Comparison of ENCODE assay signal across 8 mouse cellular contexts in the genomic region with DNA sequence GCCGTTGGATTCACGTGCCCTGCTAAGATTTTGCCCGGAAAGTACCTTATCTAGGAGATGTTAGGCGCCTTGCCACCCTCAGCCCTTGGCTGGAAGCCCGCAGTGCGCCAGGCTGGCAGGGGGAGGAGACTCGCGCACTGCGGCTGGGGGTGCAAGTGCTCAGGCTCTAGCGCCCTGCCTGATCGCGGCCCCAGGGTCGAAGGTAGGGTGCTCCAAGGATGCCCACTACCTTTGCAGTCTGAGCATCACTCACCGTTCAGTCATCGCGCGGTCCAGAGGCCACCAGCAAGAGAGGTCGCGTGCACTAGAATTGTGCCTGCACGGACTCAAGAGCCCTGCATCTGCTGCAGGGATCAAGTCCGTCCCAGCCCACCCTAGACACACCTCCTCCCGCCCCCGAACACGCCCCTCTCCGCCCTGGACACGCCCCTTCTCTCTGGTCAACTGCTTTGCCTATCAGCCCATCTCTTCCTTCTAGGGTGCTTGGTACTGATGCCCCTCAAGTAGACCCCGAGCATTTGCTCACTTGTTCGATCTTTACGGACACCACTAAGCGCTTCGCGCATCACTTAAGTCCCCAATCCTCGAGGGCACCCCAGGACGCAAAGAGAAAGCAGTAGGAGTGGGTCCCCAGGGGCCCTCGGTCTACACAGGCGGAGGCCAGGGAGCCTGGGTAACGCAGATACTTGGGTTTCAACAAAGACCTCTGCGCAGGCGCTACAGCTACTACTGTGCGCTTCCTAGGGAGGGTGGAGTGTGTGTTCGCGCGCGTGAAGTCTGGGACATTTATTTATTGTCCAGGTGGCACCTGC. TPM values are rescaled to one million over a fixed set of nuclear protein-coding genes. Genes with fewer than 3 reads are reported as not detected.
DNase-seq lines count a peak whose midpoint lies in the region; ATAC-seq and TF ChIP-seq lines count a peak whose summit lies in the region.

A gene (minus strand): TSS at position 482 of the 812 bp plus-strand sequence.

- peak within 1 kb of the TSS; percentile 34 for H3K9ac ChIP-seq in lung, embryonic 14.5 days
- peak within 1 kb of the TSS; percentile 65 for H3K9ac ChIP-seq in neural tube, embryonic 15.5 days (replicated peaks)

- WGBS in lung, embryonic 14.5 days, result under 1% methylated on average over 44 of the region's 44 CpGs
- under 1% methylated on average over 44 of the region's 44 CpGs for WGBS in neural tube, embryonic 15.5 days

- ATAC-seq in hematopoietic stem cell, adult 5-6 weeks (replicated peaks in 1 of 2; ENCODE audit: insufficient read depth in 1 of 2, low FRiP score in 2 of 2, low TSS enrichment in 1 of 2, low read depth in 1 of 2, poor library complexity in 2 of 2, severe bottlenecking in 2 of 2), result peak; percentile 83 to 84
- peak; percentile 92 for ATAC-seq in lung, embryonic 14.5 days (ENCODE audit: insufficient read depth)
- ATAC-seq in neural tube, embryonic 15.5 days (ENCODE audit: low FRiP score), result peak; percentile 91

- peak; percentile 84 for DNase-seq in ES-CJ7 (ENCODE audit: low read depth, low spot score)
- peak; percentile 52 for DNase-seq in cerebellum, adult 9-10 months
- DNase-seq in frontal cortex, adult 2 months (ENCODE audit: extremely low spot score in 1 of 2, low spot score in 1 of 2), result peak; percentile 31 to 66
- DNase-seq in layer of hippocampus, adult 8-10 months (ENCODE audit: low spot score in 2 of 2), result peak; percentile 53 to 58
- DNase-seq in lung, embryonic 14.5 days, result peak; percentile 78
- peak; percentile 79 for DNase-seq in testis, postnatal 14 days (ENCODE audit: low spot score)

- peak within 1 kb of the TSS; percentile 42 for H3K4me3 ChIP-seq in lung, embryonic 14.5 days (ENCODE audit: low read depth, low read length)
- H3K4me3 ChIP-seq in neural tube, embryonic 15.5 days (replicated peaks), result peak within 1 kb of the TSS; percentile 63

- no peak for TF ChIP-seq CTCF in lung, embryonic 14.5 days (IDR thresholded peaks at IDR 0.05; ENCODE audit: low read depth)

- peak within 1 kb of the TSS; percentile 86 for H3K4me2 ChIP-seq in lung, embryonic 14.5 days
- H3K4me2 ChIP-seq in neural tube, embryonic 15.5 days, result peak within 1 kb of the TSS; percentile 98

- no peaks in the 10 kb centered on the region for H3K9me3 ChIP-seq in lung, embryonic 14.5 days (ENCODE audit: low read depth, low read length)
- H3K9me3 ChIP-seq in neural tube, embryonic 15.5 days (replicated peaks), result no peaks in the 10 kb centered on the region

- no peaks in the 10 kb centered on the region for H3K4me1 ChIP-seq in lung, embryonic 14.5 days (ENCODE audit: insufficient read depth)
- peaks cover 49% of the 10 kb centered on the region for H3K4me1 ChIP-seq in neural tube, embryonic 15.5 days

- H3K27ac ChIP-seq in lung, embryonic 14.5 days (ENCODE audit: low read depth), result peak within 1 kb of the TSS; percentile 43
- peak within 1 kb of the TSS; percentile 76 for H3K27ac ChIP-seq in neural tube, embryonic 15.5 days (replicated peaks)

- no peaks in the 10 kb centered on the region for H3K36me3 ChIP-seq in lung, embryonic 14.5 days (ENCODE audit: insufficient read depth)
- no peaks in the 10 kb centered on the region for H3K36me3 ChIP-seq in neural tube, embryonic 15.5 days

- H3K27me3 ChIP-seq in lung, embryonic 14.5 days (ENCODE audit: insufficient read depth, low read length), result peaks cover 6% of the 10 kb centered on the region; the same call in 1 of the 2 replicates
- 0 out of 2 replicates have a peak, but pooled peaks cover 3% of the 10 kb centered on the region for H3K27me3 ChIP-seq in neural tube, embryonic 15.5 days (replicated peaks)

RNA-seq across cellular contexts. Expression of the gene that starts here (rescaled TPM):
- 8.8 TPM in 2 replicates for polyA plus RNA-seq in frontal cortex, adult 2 months (2012; rRNA removed)
- 11.0 and 20.5 TPM in 2 replicates for total RNA-seq in hematopoietic stem cell, adult 5-6 weeks (2017)
- total RNA-seq in layer of hippocampus, adult 8-10 months (2022), result 1 to 10 TPM; 4.7 to 7.3 (median 5.0) TPM
- polyA plus RNA-seq in lung, embryonic 14.5 days (2014; fragmentation: Nextera tagmentation; extraction: Ambion mirVana), result 5.1 and 5.6 TPM in 2 replicates
- polyA plus RNA-seq in neural tube, embryonic 15.5 days (2015; fragmentation: Nextera tagmentation; extraction: Ambion mirVana), result 29.0 and 32.5 TPM in 2 replicates

Comparison
In these comparisons a context has a peak if more than half of its experiments do, and no peak if none do; other contexts are left out.
1. Peak in every context shown above with its lines: DNase-seq, ATAC-seq, H3K4me3 ChIP-seq and H3K27ac ChIP-seq.